Mouse (Mus musculus): ENCODE results near the gene Tdpoz1.
"Not testable (repeated sequence)": the region's sequence is repeated elsewhere in the genome, so short reads cannot be mapped to it uniquely, and the experiment has no call there.

- TF ChIP-seq CTCF, POLR2A (IDR thresholded peaks at IDR 0.05; ENCODE audit: insufficient read depth, low read depth, low read length): not testable (repeated sequence)
Observed at GRCm38 (mm10) chr3:93692970-93693369, 16.9 kb upstream of the Tdpoz1 start, which contains the start of gene Gm37596.

All from olfactory bulb, adult 2 months (tissue).